Mouse (Mus musculus): ENCODE measurements around the gene Zfp423. TPM values are rescaled to one million over a fixed set of nuclear protein-coding genes. Genes with fewer than 3 reads are reported as not detected.
A peak's percentile ranks its signal among the peaks of the same experiment; 100 is the strongest.

Gene Zfp423
- total RNA-seq, 2 experiments from 2014 or later: 28.3 to 34.8 TPM

- peak; percentile 91 for DNase-seq
- intact Hi-C loops (cut with DNase I): no loop called here
Measured at GRCm38 (mm10) chr8:87656484-87657230, 302.7 kb downstream of the Zfp423 start.

GRCm38 (mm10) chr8:87655946-87656345 lies 303.4 kb downstream of the Zfp423 start:
- intact Hi-C loops (cut with DNase I): no loop called here
- DNase-seq: no peak

GRCm38 (mm10) chr8:87647781-87648180 lies 311.6 kb downstream of the Zfp423 start:
- DNase-seq: no peak

GRCm38 (mm10) chr8:87645829-87646483 lies 313.4 kb downstream of the Zfp423 start:
- intact Hi-C loops (cut with DNase I): no loop called here

More at GRCm38 (mm10) chr8:87647781-87648180, 311.6 kb downstream of the Zfp423 start:
- intact Hi-C loops (cut with DNase I): no loop called here

GRCm38 (mm10) chr8:87645371-87645770 lies 314.0 kb downstream of the Zfp423 start:
- peak; percentile 97 for DNase-seq
- intact Hi-C loops (cut with DNase I): no loop called here

More at GRCm38 (mm10) chr8:87645829-87646483, 313.4 kb downstream of the Zfp423 start:
- DNase-seq: peak; percentile 64

- DNase-seq: peak; percentile 56
- intact Hi-C loops (cut with DNase I): no loop called here
Measured at GRCm38 (mm10) chr8:87640930-87641329, 318.5 kb downstream of the Zfp423 start.

GRCm38 (mm10) chr8:87636226-87636742 lies 323.1 kb downstream of the Zfp423 start:
- no peak for DNase-seq
- intact Hi-C loops (cut with DNase I): no loop called here

- intact Hi-C loops (cut with DNase I): no loop called here
- DNase-seq: no peak
Measured at GRCm38 (mm10) chr8:87631776-87632175, 327.6 kb downstream of the Zfp423 start.

- no peak for DNase-seq
- intact Hi-C loops (cut with DNase I): no loop called here
Measured at GRCm38 (mm10) chr8:87629656-87630055, 329.7 kb downstream of the Zfp423 start.

GRCm38 (mm10) chr8:87621181-87621580 lies 338.2 kb downstream of the Zfp423 start:
- peak; percentile 62 for DNase-seq
- intact Hi-C loops (cut with DNase I): no loop called here

- intact Hi-C loops (cut with DNase I): no loop called here
- peak; percentile 79 for DNase-seq
Measured at GRCm38 (mm10) chr8:87620225-87620624, 339.2 kb downstream of the Zfp423 start.

GRCm38 (mm10) chr8:87619529-87619928 lies 339.9 kb downstream of the Zfp423 start:
- intact Hi-C loops (cut with DNase I): no loop called here
- no peak for DNase-seq

- intact Hi-C loops (cut with DNase I): no loop called here
- DNase-seq: peak; percentile 69
Measured at GRCm38 (mm10) chr8:87619118-87619517, 340.3 kb downstream of the Zfp423 start.

- intact Hi-C loops (cut with DNase I): no loop called here
- peak; percentile 59 for DNase-seq
Measured at GRCm38 (mm10) chr8:87613701-87614100, 345.7 kb downstream of the Zfp423 start.

Other genes with a start within 250 kb of the Zfp423 start
- gene Cnep1r1, start 159.2 kb upstream of the Zfp423 start, total RNA-seq (2021): 10 to 100 TPM; 34.3 to 35.9 TPM
- 10 to 100 TPM; 34.3 to 34.9 TPM for gene Heatr3, start 178.3 kb upstream of the Zfp423 start, total RNA-seq (2021)
- gene Tent4b, start 239.6 kb upstream of the Zfp423 start, total RNA-seq (2021): 10 to 100 TPM; 40.5 to 45.4 TPM